Mouse (Mus musculus): ENCODE measurements around the gene Dmbt1.
"Not testable (repeated sequence)": the region's sequence is repeated elsewhere in the genome, so short reads cannot be mapped to it uniquely, and the experiment has no call there.

GRCm38 (mm10) chr7:131049829-131050228, 18.0 kb downstream of the Dmbt1 start:
- TF ChIP-seq EP300 (IDR thresholded peaks at IDR 0.05; ENCODE audit: low read length); CTCF (conservative IDR thresholded peaks at IDR 0.05 in 1 of 2, IDR thresholded peaks at IDR 0.05 in 1 of 2; ENCODE audit: low read depth in 2 of 2, low read length in 2 of 2); ELF1 (IDR thresholded peaks at IDR 0.05; ENCODE audit: low read depth, low read length); ETS1 (conservative IDR thresholded peaks at IDR 0.05; ENCODE audit: low read depth, low read length); USF1 (IDR thresholded peaks at IDR 0.05; ENCODE audit: low read depth, low read length); CHD2 (IDR thresholded peaks at IDR 0.05; ENCODE audit: low read length); POLR2AphosphoS2 (IDR thresholded peaks at IDR 0.05; ENCODE audit: low read depth, low read length); HCFC1 (IDR thresholded peaks at IDR 0.05; ENCODE audit: low read depth, low read length); GABPA (IDR thresholded peaks at IDR 0.05; ENCODE audit: insufficient replicate concordance, low read depth, low read length); TCF12 (IDR thresholded peaks at IDR 0.05; ENCODE audit: low read depth, low read length); CHD1 (IDR thresholded peaks at IDR 0.05; ENCODE audit: low read depth, low read length); MEF2A (IDR thresholded peaks at IDR 0.05; ENCODE audit: borderline replicate concordance, low read depth, low read length); POLR2A (IDR thresholded peaks at IDR 0.05; ENCODE audit: low read depth, low read length); USF2 (conservative IDR thresholded peaks at IDR 0.05; ENCODE audit: low read depth, low read length): not testable (repeated sequence)
